ENCODE assay signal across 8 mouse cellular contexts in the genomic region with DNA sequence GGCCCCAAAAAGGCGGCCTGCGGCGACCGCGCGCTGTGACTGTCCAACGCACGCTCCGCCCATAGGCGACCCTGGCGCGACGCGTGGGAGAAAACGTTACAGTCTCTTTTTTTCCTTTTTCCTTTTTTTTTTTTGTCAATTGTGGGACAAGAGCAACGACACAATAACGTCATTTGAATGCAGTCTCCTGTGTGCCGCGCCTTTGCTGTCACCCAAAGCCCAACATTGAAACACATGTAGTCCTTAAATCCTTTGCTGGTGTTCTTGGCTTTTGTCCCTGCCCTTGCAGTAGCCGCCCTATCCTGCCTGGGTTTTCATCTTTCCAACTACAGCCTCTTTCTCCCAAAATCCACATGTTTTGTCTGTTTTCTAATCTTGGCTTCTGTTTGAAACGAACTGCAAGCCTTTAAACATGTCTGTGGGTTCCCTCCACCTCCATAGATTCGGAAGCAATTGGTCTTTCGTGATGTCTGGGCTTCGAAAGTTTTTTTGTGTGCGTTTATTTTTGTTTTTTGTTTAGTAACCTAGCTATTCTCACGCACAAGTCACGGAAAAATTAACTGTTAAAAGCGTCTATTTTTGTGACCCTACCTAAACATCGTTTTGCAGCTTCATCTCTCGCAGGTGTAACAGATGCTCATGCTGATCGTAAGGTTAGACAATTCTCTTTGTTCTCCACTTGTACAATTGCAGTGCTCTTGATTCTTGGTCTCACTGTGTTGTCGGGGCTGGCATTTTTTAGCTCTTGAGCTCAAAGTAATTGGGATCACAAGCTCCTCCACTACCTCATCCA. TPM values are rescaled to one million over a fixed set of nuclear protein-coding genes. Genes with fewer than 3 reads are reported as not detected.
A peak's percentile ranks its signal among the peaks of the same experiment; 100 is the strongest.
DNase-seq lines count a peak whose midpoint lies in the region; ATAC-seq and TF ChIP-seq lines count a peak whose summit lies in the region.

No protein-coding gene starts in this region.

- peak overlapping the region; percentile 19 for H3ac ChIP-seq in myocyte (ENCODE audit: control insufficient read depth, insufficient read length)

- peak; percentile 13 for DNase-seq in cerebellum, adult 8-10 months
- no peak for DNase-seq in cerebellum, adult 11-12 months
- DNase-seq in retina, embryonic 14.5 days (ENCODE audit: low spot score) = peak; percentile 17
- DNase-seq in retina, postnatal 1 day = no peak
- no peak for DNase-seq in ovary, postnatal 14 days (ENCODE audit: low spot score)
- no peak for DNase-seq in adrenal gland, postnatal 25 days

- no peaks in the 10 kb centered on the region for H3K4me1 ChIP-seq in hindbrain, embryonic 16.5 days (ENCODE audit: control insufficient read depth, insufficient read depth, low read depth, low read length)

- TF ChIP-seq POLR2A in myocyte (IDR thresholded peaks at IDR 0.05; ENCODE audit: insufficient read length, low read depth) = no peak

- peak overlapping the region; percentile 67 for H3K9ac ChIP-seq in hindbrain, embryonic 16.5 days (ENCODE audit: low read depth, low read length)

- no peaks in the 10 kb centered on the region for H3K36me3 ChIP-seq in hindbrain, embryonic 16.5 days (ENCODE audit: control insufficient read depth, insufficient read depth, low read length)
- H3K36me3 ChIP-seq in myocyte (ENCODE audit: control insufficient read depth, insufficient read depth) = no peaks in the 10 kb centered on the region

- WGBS in hindbrain, embryonic 16.5 days = 9% methylated on average over 32 of the region's 32 CpGs

- H3K79me2 ChIP-seq in myocyte (ENCODE audit: control insufficient read depth, insufficient read depth) = peaks cover 38% of the 10 kb centered on the region

- H3K9me3 ChIP-seq in hindbrain, embryonic 16.5 days (ENCODE audit: control insufficient read depth, low read length) = no peaks in the 10 kb centered on the region

- H3K27ac ChIP-seq in hindbrain, embryonic 16.5 days (ENCODE audit: low read depth, low read length) = peak overlapping the region; percentile 92

- no peaks in the 10 kb centered on the region for H3K27me3 ChIP-seq in hindbrain, embryonic 16.5 days (replicated peaks; ENCODE audit: control insufficient read depth, insufficient read depth, low read length)
- no peaks in the 10 kb centered on the region for H3K27me3 ChIP-seq in myocyte (ENCODE audit: control insufficient read depth, insufficient read depth, insufficient read length)

- peak; percentile 15 for ATAC-seq in hindbrain, embryonic 16.5 days

- peak overlapping the region; percentile 53 for H3K4me2 ChIP-seq in hindbrain, embryonic 16.5 days (ENCODE audit: low read length)
- H3K4me2 ChIP-seq in myocyte (ENCODE audit: low read depth) = peak overlapping the region; percentile 82

- H3K4me3 ChIP-seq in hindbrain, embryonic 16.5 days (ENCODE audit: low read length) = peak overlapping the region; percentile 51
- peak overlapping the region; percentile 43 for H3K4me3 ChIP-seq in myocyte

TF ChIP-seq in myocyte, 11 proteins besides CTCF, POLR2A, EP300 and RAD21:
- TF ChIP-seq USF1 (IDR thresholded peaks at IDR 0.05; ENCODE audit: low read depth) (no peak), MYOG (IDR thresholded peaks at IDR 0.05; ENCODE audit: control insufficient read depth in 1 of 3, insufficient read depth in 1 of 3, insufficient read length in 2 of 3, low read depth in 2 of 3) (no peak), E2F4 (IDR thresholded peaks at IDR 0.05; ENCODE audit: insufficient read depth) (no peak), SRF (IDR thresholded peaks at IDR 0.05; ENCODE audit: control insufficient read depth, insufficient read length, low read depth) (no peak), MAX (IDR thresholded peaks at IDR 0.05; ENCODE audit: low read depth) (no peak), TCF3 (IDR thresholded peaks at IDR 0.05; ENCODE audit: insufficient read length, low read depth) (no peak), REST (IDR thresholded peaks at IDR 0.05; ENCODE audit: insufficient read depth, insufficient read length) (no peak), POLR2AphosphoS2 (IDR thresholded peaks at IDR 0.05; ENCODE audit: insufficient read length, low read depth) (no peak), CEBPB (IDR thresholded peaks at IDR 0.05; ENCODE audit: insufficient read depth, poor library complexity, severe bottlenecking) (no peak), MYOD1 (IDR thresholded peaks at IDR 0.05; ENCODE audit: control insufficient read depth in 1 of 3, insufficient read length in 2 of 3, low read depth in 2 of 3) (no peak), TCF12 (IDR thresholded peaks at IDR 0.05; ENCODE audit: insufficient read depth, poor library complexity, severe bottlenecking) (no peak)

RNA-seq across cellular contexts. Expression of a gene that starts 0.7 kb away (rescaled TPM):
- 11.3 and 14.1 TPM in 2 replicates for polyA plus RNA-seq in hindbrain, embryonic 16.5 days (2015; fragmentation: Nextera tagmentation; extraction: Ambion mirVana)
- polyA plus RNA-seq in myocyte (2012; fragmentation: generic; extraction: Trizol) = 8.4 TPM
- 24.0 and 25.6 TPM in 2 replicates for total RNA-seq in adrenal gland, postnatal 25 days (2021)

Comparison
In these comparisons a context has a peak if more than half of its experiments do, and no peak if none do; other contexts are left out.
1. DNase-seq: peak in cerebellum, adult 8-10 months (single experiment) and retina, embryonic 14.5 days (single experiment); none in cerebellum, adult 11-12 months (single experiment), retina, postnatal 1 day (single experiment), ovary, postnatal 14 days (single experiment) and adrenal gland, postnatal 25 days (single experiment).